8 mouse cellular contexts compared by ENCODE assay signal in genomic region chr6:55039446-55039783, GRCm38 (mm10). TPM values are rescaled to one million over a fixed set of nuclear protein-coding genes. Genes with fewer than 3 reads are reported as not detected.
DNase-seq lines count a peak whose midpoint lies in the region; ATAC-seq and TF ChIP-seq lines count a peak whose summit lies in the region.

No protein-coding gene starts in this region.

- H3K4me3 ChIP-seq in heart, embryonic 13.5 days: peak overlapping the region; percentile 92
- peak overlapping the region; percentile 100; the same call in 1 of the 2 replicates for H3K4me3 ChIP-seq in G1E (ENCODE audit: low read depth, low read length)
- peak overlapping the region; percentile 66 for H3K4me3 ChIP-seq in hindbrain, embryonic 14.5 days (replicated peaks; ENCODE audit: low read length)
- H3K4me3 ChIP-seq in midbrain, embryonic 12.5 days: peak overlapping the region; percentile 95

- TF ChIP-seq CTCF in G1E (IDR thresholded peaks at IDR 0.05; ENCODE audit: low read depth, low read length): no peak

- WGBS in heart, embryonic 13.5 days: 42% methylated on average over 6 of the region's 6 CpGs
- 82% methylated on average over 6 of the region's 6 CpGs for WGBS in hindbrain, embryonic 14.5 days
- 87% methylated on average over 6 of the region's 6 CpGs for WGBS in midbrain, embryonic 12.5 days

- no peaks in the 10 kb centered on the region for H3K9me3 ChIP-seq in heart, embryonic 13.5 days
- H3K9me3 ChIP-seq in G1E (replicated peaks): peaks cover 4% of the 10 kb centered on the region
- no peaks in the 10 kb centered on the region for H3K9me3 ChIP-seq in hindbrain, embryonic 14.5 days (ENCODE audit: control insufficient read depth, low read length)
- no peaks in the 10 kb centered on the region for H3K9me3 ChIP-seq in midbrain, embryonic 12.5 days

- no peaks in the 10 kb centered on the region for H3K36me3 ChIP-seq in heart, embryonic 13.5 days
- H3K36me3 ChIP-seq in G1E (replicated peaks): peaks cover 36% of the 10 kb centered on the region
- H3K36me3 ChIP-seq in hindbrain, embryonic 14.5 days (replicated peaks; ENCODE audit: control insufficient read depth, insufficient read depth): no peaks in the 10 kb centered on the region
- no peaks in the 10 kb centered on the region for H3K36me3 ChIP-seq in midbrain, embryonic 12.5 days

- peaks cover 42% of the 10 kb centered on the region for H3K4me1 ChIP-seq in heart, embryonic 13.5 days
- peaks cover 43% of the 10 kb centered on the region for H3K4me1 ChIP-seq in G1E (ENCODE audit: insufficient read depth, low read depth, low read length)
- peaks cover 18% of the 10 kb centered on the region for H3K4me1 ChIP-seq in hindbrain, embryonic 14.5 days (replicated peaks; ENCODE audit: control insufficient read depth, insufficient read depth, low read length)
- peaks cover 19% of the 10 kb centered on the region for H3K4me1 ChIP-seq in midbrain, embryonic 12.5 days

- no peaks in the 10 kb centered on the region for H3K27me3 ChIP-seq in heart, embryonic 13.5 days (replicated peaks)
- H3K27me3 ChIP-seq in G1E (ENCODE audit: insufficient read depth, low read length): no peaks in the 10 kb centered on the region; the same call in 1 of the 2 replicates
- H3K27me3 ChIP-seq in hindbrain, embryonic 14.5 days (ENCODE audit: control insufficient read depth, insufficient read depth, low read length): no peaks in the 10 kb centered on the region
- no peaks in the 10 kb centered on the region for H3K27me3 ChIP-seq in midbrain, embryonic 12.5 days

- peak overlapping the region; percentile 79 for H3K4me2 ChIP-seq in heart, embryonic 13.5 days
- H3K4me2 ChIP-seq in hindbrain, embryonic 14.5 days (replicated peaks): peak overlapping the region; percentile 66
- peak overlapping the region; percentile 77 for H3K4me2 ChIP-seq in midbrain, embryonic 12.5 days (replicated peaks)

- H3K27ac ChIP-seq in heart, embryonic 13.5 days (replicated peaks): 0 out of 2 replicates have a peak overlapping the region, but pooled peaks have one; percentile 1
- H3K27ac ChIP-seq in hindbrain, embryonic 14.5 days: no peak overlapping the region
- no peak overlapping the region for H3K27ac ChIP-seq in midbrain, embryonic 12.5 days (replicated peaks)

- no peak for DNase-seq in heart, adult 18-20 months
- DNase-seq in G1E (ENCODE audit: low spot score): no peak
- DNase-seq in hindbrain, embryonic 14.5 days (ENCODE audit: low spot score): no peak
- no peak for DNase-seq in right cerebral cortex, postnatal 14 days
- DNase-seq in left cerebral cortex, postnatal 25 days (ENCODE audit: low spot score in 2 of 2): no peak
- DNase-seq in cerebellum, postnatal 4 days (ENCODE audit: low spot score in 2 of 2): no peak

- intact Hi-C loops in left cerebral cortex, postnatal 25 days (cut with DNase I): no loop called here

- no peak for ATAC-seq in heart, embryonic 13.5 days (ENCODE audit: extremely low read depth, insufficient number of reproducible peaks, low FRiP score, low TSS enrichment)
- no peak for ATAC-seq in G1E (ENCODE audit: extremely low read depth, insufficient number of reproducible peaks, low FRiP score, poor library complexity, severe bottlenecking)
- ATAC-seq in hindbrain, embryonic 14.5 days (ENCODE audit: low FRiP score): no peak
- ATAC-seq in midbrain, embryonic 12.5 days (ENCODE audit: low FRiP score, low read depth): no peak

- H3K9ac ChIP-seq in heart, embryonic 13.5 days: peak overlapping the region; percentile 91
- H3K9ac ChIP-seq in hindbrain, embryonic 14.5 days: peak overlapping the region; percentile 82
- no peak overlapping the region for H3K9ac ChIP-seq in midbrain, embryonic 12.5 days (replicated peaks)

RNA-seq across cellular contexts. Expression of gene Gars, which starts 1.6 kb away (rescaled TPM):
- 158 and 169 TPM in 2 replicates for polyA plus RNA-seq in heart, embryonic 13.5 days (2015; fragmentation: Nextera tagmentation; extraction: Ambion mirVana)
- 10 to 100 TPM; 60.8 to 61.1 TPM for total RNA-seq in heart, adult 18-20 months (2021)
- 160 and 165 TPM in 2 replicates for total RNA-seq in G1E (2014; fragmentation: Nextera tagmentation)
- 146 and 147 TPM in 2 replicates for total RNA-seq in G1E (2017)
- 130 and 136 TPM in 2 replicates for polyA plus RNA-seq in G1E (2012)
- 205 and 221 TPM in 2 replicates for polyA plus RNA-seq in hindbrain, embryonic 14.5 days (2014; fragmentation: Nextera tagmentation; extraction: Ambion mirVana)
- polyA plus RNA-seq in midbrain, embryonic 12.5 days (2016; fragmentation: Nextera tagmentation; extraction: Ambion mirVana): 198 and 207 TPM in 2 replicates
- 100 to 1,000 TPM; 140 to 143 TPM for total RNA-seq in left cerebral cortex, postnatal 25 days (2021)

RNA-seq across cellular contexts. Expression of gene Ggct, which starts 46.7 kb away (rescaled TPM):
- 6.3 and 6.9 TPM in 2 replicates for polyA plus RNA-seq in heart, embryonic 13.5 days (2015; fragmentation: Nextera tagmentation; extraction: Ambion mirVana)
- total RNA-seq in heart, adult 18-20 months (2021): 10 to 100 TPM; 21.5 to 28.2 TPM
- total RNA-seq in G1E (2014; fragmentation: Nextera tagmentation) (7.4 and 15.5 TPM in 2 replicates), G1E (2017) (5.1 and 13.9 TPM in 2 replicates)
- polyA plus RNA-seq in G1E (2012): 10.8 and 13.9 TPM in 2 replicates
- polyA plus RNA-seq in hindbrain, embryonic 14.5 days (2014; fragmentation: Nextera tagmentation; extraction: Ambion mirVana): 14.8 and 15.2 TPM in 2 replicates
- 10.8 and 11.5 TPM in 2 replicates for polyA plus RNA-seq in midbrain, embryonic 12.5 days (2016; fragmentation: Nextera tagmentation; extraction: Ambion mirVana)
- 10 to 100 TPM; 25.9 to 31.7 TPM for total RNA-seq in left cerebral cortex, postnatal 25 days (2021)
